Mouse (Mus musculus) stomach, embryonic 16.5 days (tissue): ENCODE data around the gene Vav2. TPM values are rescaled to one million over a fixed set of nuclear protein-coding genes. Genes with fewer than 3 reads are reported as not detected.
A peak's percentile ranks its signal among the peaks of the same experiment; 100 is the strongest.

Experiments used
- ATAC-seq: fragments of 200-750 bp; cut with Nextera tagmentation; 2 replicates; pipeline ENCODE4 v1.8.0; 2017; ENCODE audit warnings: moderate number of reproducible peaks, moderate TSS enrichment; ENCODE audit not compliant: insufficient read depth, low FRiP score
- H3K27ac ChIP-seq: fragments of 300-500 bp; sonication (generic); 2 replicates; pipeline ENCODE4 v1.5.1; 2014; ENCODE audit warnings: low read length
- H3K27me3 ChIP-seq: fragments of 300-500 bp; sonication (generic); 2 replicates; pipeline ENCODE4 v1.6.1; 2014; ENCODE audit warnings: low read length, control low read depth, mixed read lengths; ENCODE audit not compliant: control insufficient read depth, insufficient read depth
- H3K36me3 ChIP-seq: fragments of 300-500 bp; sonication (generic); 2 replicates; pipeline ENCODE4 v1.6.1; 2014; ENCODE audit warnings: low read length; ENCODE audit not compliant: control insufficient read depth, insufficient read depth
- H3K4me1 ChIP-seq: fragments of 300-500 bp; sonication (generic); 2 replicates; pipeline ENCODE4 v1.6.1; 2014; ENCODE audit warnings: low read length, control low read depth, mixed read lengths; ENCODE audit not compliant: control insufficient read depth, insufficient read depth
- H3K4me2 ChIP-seq: fragments of 300-500 bp; sonication (generic); 2 replicates; pipeline ENCODE4 v1.6.1; 2014; ENCODE audit warnings: low read depth, low read length, mixed read lengths
- H3K4me3 ChIP-seq: fragments of 300-500 bp; sonication (generic); replicated peaks from 2 replicates; pipeline ENCODE4 v1.5.1; 2014; ENCODE audit warnings: mild to moderate bottlenecking, low read length
- H3K9ac ChIP-seq: fragments of 300-500 bp; sonication (generic); 2 replicates; pipeline ENCODE4 v1.6.1; 2014; ENCODE audit warnings: low read length
- H3K9me3 ChIP-seq: fragments of 300-500 bp; sonication (generic); replicated peaks from 2 replicates; pipeline ENCODE4 v1.6.1; 2016; ENCODE audit warnings: low read length, control low read depth; ENCODE audit not compliant: control insufficient read depth
- WGBS: fragments of 180-500 bp; shearing (Covaris S2); extraction: QIAGEN DNeasy Blood & Tissue Kit; methylation state at CpG from one replicate; pipeline ENCODE4 v1.1.7; 2014; 5-methylcytosine and 5-hydroxymethylcytosine counted together
- polyA plus RNA-seq: library from polyadenylated mRNA; unstranded; fragments of >200 nt; fragmentation: Nextera tagmentation; extraction: Ambion mirVana; gene quantifications from 2 replicates; pipeline ENCODE4 v1.2.1, GENCODE M21; 2015

Gene Vav2
- polyA plus RNA-seq, 1 experiment from 2014 or later = 6.8 TPM

- Histone ChIP-seq H3K9me3 (no peaks in the 10 kb centered on the region), H3K27ac (peak overlapping the region; percentile 92), H3K9ac (peak overlapping the region; percentile 37), H3K36me3 (no peaks in the 10 kb centered on the region), H3K4me2 (peak overlapping the region; percentile 44; the same call in 1 of the 2 replicates), H3K4me3 (no peak overlapping the region), H3K27me3 (no peaks in the 10 kb centered on the region), H3K4me1 (peaks cover 90% of the 10 kb centered on the region)
- ATAC-seq = no peak
- 48% methylated on average over 11 of the region's 11 CpGs for WGBS
These were observed 11.6 kb downstream of the Vav2 start for GRCm38 (mm10) chr2:27415060-27415783.

- Histone ChIP-seq H3K27ac (peak overlapping the region; percentile 92), H3K4me2 (peak overlapping the region; percentile 44), H3K36me3 (no peaks in the 10 kb centered on the region), H3K9ac (peak overlapping the region; percentile 36; the same call in 1 of the 2 replicates), H3K27me3 (no peaks in the 10 kb centered on the region), H3K9me3 (no peaks in the 10 kb centered on the region), H3K4me3 (0 out of 2 replicates have a peak overlapping the region, but pooled peaks have one; percentile 11), H3K4me1 (peaks cover 80% of the 10 kb centered on the region)
- peak; percentile 83 for ATAC-seq
- 28% methylated on average over 16 of the region's 16 CpGs for WGBS
These were observed 12.7 kb downstream of the Vav2 start for GRCm38 (mm10) chr2:27413936-27414657.

DNA sequence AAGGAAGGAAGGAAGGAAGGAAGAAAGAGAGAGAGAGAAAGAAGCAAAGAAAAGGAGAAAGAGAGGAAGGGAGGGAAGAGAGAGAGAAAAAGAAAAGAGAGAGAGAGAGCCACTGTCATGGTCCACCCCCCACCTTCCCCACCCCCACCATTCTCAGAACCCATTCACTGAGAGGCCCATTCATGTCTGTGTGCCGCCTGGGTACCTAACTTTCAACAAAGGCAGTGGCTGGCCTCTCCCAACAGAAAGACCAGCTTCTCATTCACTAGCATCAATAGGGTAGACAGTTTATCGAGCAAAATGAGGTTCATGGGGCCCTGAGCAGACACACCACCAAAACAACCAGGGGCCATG, 13.3 kb downstream of the Vav2 start:
- Histone ChIP-seq H3K4me2 (peak overlapping the region; percentile 44; the same call in 1 of the 2 replicates), H3K36me3 (no peaks in the 10 kb centered on the region), H3K9ac (peak overlapping the region; percentile 36; the same call in 1 of the 2 replicates), H3K27ac (peak overlapping the region; percentile 92), H3K9me3 (no peaks in the 10 kb centered on the region), H3K4me3 (no peak overlapping the region), H3K27me3 (no peaks in the 10 kb centered on the region), H3K4me1 (peaks cover 76% of the 10 kb centered on the region)
- no peak for ATAC-seq
- 54% methylated on average over 2 of the region's 2 CpGs for WGBS

GRCm38 (mm10) chr2:27412245-27412800, 14.5 kb downstream of the Vav2 start:
- no peaks in the 10 kb centered on the region for H3K9me3 ChIP-seq
- H3K4me2 ChIP-seq = peak overlapping the region; percentile 22
- no peaks in the 10 kb centered on the region for H3K36me3 ChIP-seq
- peaks cover 68% of the 10 kb centered on the region for H3K4me1 ChIP-seq
- no peaks in the 10 kb centered on the region for H3K27me3 ChIP-seq
- no peak overlapping the region for H3K4me3 ChIP-seq
- 18% methylated on average over 7 of the region's 7 CpGs for WGBS
- ATAC-seq = no peak
- H3K9ac ChIP-seq = peak overlapping the region; percentile 38; the same call in 1 of the 2 replicates
- peak overlapping the region; percentile 86 for H3K27ac ChIP-seq

- peak overlapping the region; percentile 22 for H3K4me2 ChIP-seq
- H3K9ac ChIP-seq = peak overlapping the region; percentile 54
- H3K4me3 ChIP-seq = no peak overlapping the region
- ATAC-seq = peak; percentile 68
- H3K9me3 ChIP-seq = no peaks in the 10 kb centered on the region
- peak overlapping the region; percentile 86 for H3K27ac ChIP-seq
- peaks cover 63% of the 10 kb centered on the region for H3K4me1 ChIP-seq
- no peaks in the 10 kb centered on the region for H3K27me3 ChIP-seq
- no peaks in the 10 kb centered on the region for H3K36me3 ChIP-seq
- WGBS = 11% methylated on average over 8 of the region's 8 CpGs
These were observed 15.1 kb downstream of the Vav2 start for GRCm38 (mm10) chr2:27411688-27412174.

- Histone ChIP-seq H3K27me3 (no peaks in the 10 kb centered on the region), H3K4me2 (no peak overlapping the region), H3K9ac (no peak overlapping the region), H3K4me3 (no peak overlapping the region), H3K27ac (no peak overlapping the region; the same call in 1 of the 2 replicates), H3K9me3 (no peaks in the 10 kb centered on the region), H3K4me1 (peaks cover 60% of the 10 kb centered on the region), H3K36me3 (no peaks in the 10 kb centered on the region)
- no peak for ATAC-seq
- 73% methylated on average over 6 of the region's 6 CpGs for WGBS
These were observed 16.2 kb downstream of the Vav2 start for GRCm38 (mm10) chr2:27410518-27411140.

GRCm38 (mm10) chr2:27408194-27408593, 18.6 kb downstream of the Vav2 start:
- Histone ChIP-seq H3K4me3 (no peak overlapping the region), H3K9ac (no peak overlapping the region), H3K9me3 (no peaks in the 10 kb centered on the region), H3K4me1 (peaks cover 59% of the 10 kb centered on the region), H3K27me3 (no peaks in the 10 kb centered on the region), H3K4me2 (no peak overlapping the region), H3K27ac (no peak overlapping the region), H3K36me3 (no peaks in the 10 kb centered on the region)
- 57% methylated on average over 3 of the region's 3 CpGs for WGBS
- no peak for ATAC-seq

DNA sequence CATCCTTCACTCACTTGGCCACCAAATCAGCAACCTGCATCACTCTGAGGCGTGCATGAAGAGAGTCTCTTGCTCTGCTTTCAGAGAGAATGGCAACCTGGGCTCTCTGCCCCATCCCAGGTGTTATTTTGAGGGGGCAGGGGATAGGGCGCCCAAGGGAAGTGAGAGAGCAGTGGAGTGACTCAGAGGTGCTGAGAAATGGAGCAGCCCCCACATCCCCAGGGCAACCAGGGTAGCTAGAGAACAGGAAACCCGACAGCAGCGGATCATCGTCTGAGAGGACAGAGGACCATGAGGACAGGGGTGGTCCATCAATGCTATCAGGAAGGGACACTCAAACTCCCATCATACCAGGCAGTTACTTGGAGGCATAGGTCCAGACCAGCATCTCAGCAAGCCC, 19.9 kb downstream of the Vav2 start:
- no peaks in the 10 kb centered on the region for H3K9me3 ChIP-seq
- no peak overlapping the region for H3K9ac ChIP-seq
- peaks cover 49% of the 10 kb centered on the region for H3K4me1 ChIP-seq
- no peaks in the 10 kb centered on the region for H3K27me3 ChIP-seq
- H3K36me3 ChIP-seq = no peaks in the 10 kb centered on the region
- 78% methylated on average over 5 of the region's 5 CpGs for WGBS
- H3K4me2 ChIP-seq = no peak overlapping the region
- H3K4me3 ChIP-seq = no peak overlapping the region
- no peak for ATAC-seq
- no peak overlapping the region for H3K27ac ChIP-seq
